ENCODE assay signal across 23 mouse cellular contexts in genomic region chr9:116885617-116886016, GRCm38 (mm10).
A peak's percentile ranks its signal among the peaks of the same experiment; 100 is the strongest.
DNase-seq lines count a peak whose midpoint lies in the region; ATAC-seq and TF ChIP-seq lines count a peak whose summit lies in the region.
"Had no signal": no experiment of that assay in that cellular context is flagged by ENCODE, and none has a peak within 500 bp of the region (broad histone marks: within the 10 kb centered on the region; RNA-seq: fewer than 3 reads in every experiment).

No protein-coding gene starts in this region.

- 54% methylated on average over 5 of the region's 5 CpGs for WGBS in embryonic facial prominence, embryonic 11.5 days
- WGBS in embryonic facial prominence, embryonic 10.5 days: 56% methylated on average over 5 of the region's 5 CpGs
- WGBS in kidney, postnatal 0 days: 44% methylated on average over 5 of the region's 5 CpGs
- 21% methylated on average over 5 of the region's 5 CpGs for WGBS in lung, embryonic 16.5 days
- 45% methylated on average over 5 of the region's 5 CpGs for WGBS in lung, adult 2 months

- DNase-seq in embryonic facial prominence, embryonic 11.5 days (ENCODE audit: low spot score): peak; percentile 39
- no peak for DNase-seq in embryonic facial prominence, embryonic 10.5 days (ENCODE audit: low spot score)
- peak; percentile 24 for DNase-seq in kidney, postnatal 0 days (ENCODE audit: low spot score)
- DNase-seq in kidney, adult 18-20 months: no peak
- DNase-seq in lung, adult 2 months: no peak
- DNase-seq: adrenal gland, adult 8-10 months; adrenal gland, postnatal 25 days; cerebellum, adult 11-12 months; cerebellum, adult 8-10 months; cerebellum, postnatal 10 days; cerebellum, postnatal 36 days; embryo, embryonic 11 days; forebrain, postnatal 0 days; gastrocnemius, adult 2 months; gastrocnemius, postnatal 14 days had no signal

- H3K9me3 ChIP-seq in embryonic facial prominence, embryonic 11.5 days (replicated peaks; ENCODE audit: control insufficient read depth, low read length): no peaks in the 10 kb centered on the region
- H3K9me3 ChIP-seq in embryonic facial prominence, embryonic 10.5 days: 0 out of 2 replicates have a peak, but pooled peaks cover 2% of the 10 kb centered on the region
- no peaks in the 10 kb centered on the region for H3K9me3 ChIP-seq in kidney, postnatal 0 days (replicated peaks; ENCODE audit: low read length)
- peaks cover 3% of the 10 kb centered on the region; the same call in 1 of the 2 replicates for H3K9me3 ChIP-seq in lung, embryonic 16.5 days (ENCODE audit: control insufficient read depth, low read length)
- H3K9me3 ChIP-seq: embryonic facial prominence, embryonic 12.5 days; embryonic facial prominence, embryonic 15.5 days; hindbrain, embryonic 12.5 days; hindbrain, embryonic 15.5 days had no signal

- H3K9ac ChIP-seq in embryonic facial prominence, embryonic 11.5 days (replicated peaks; ENCODE audit: low read length): no peak overlapping the region
- H3K9ac ChIP-seq in kidney, postnatal 0 days (ENCODE audit: low read depth, low read length): no peak overlapping the region
- H3K9ac ChIP-seq in lung, embryonic 16.5 days (ENCODE audit: low read length): no peak overlapping the region
- H3K9ac ChIP-seq: embryonic facial prominence, embryonic 12.5 days; embryonic facial prominence, embryonic 15.5 days; forebrain, postnatal 0 days; hindbrain, embryonic 12.5 days; hindbrain, embryonic 15.5 days had no signal

- H3K4me3 ChIP-seq in embryonic facial prominence, embryonic 11.5 days (ENCODE audit: low read depth, low read length): no peak overlapping the region
- H3K4me3 ChIP-seq in embryonic facial prominence, embryonic 10.5 days: no peak overlapping the region
- no peak overlapping the region for H3K4me3 ChIP-seq in kidney, postnatal 0 days (replicated peaks; ENCODE audit: low read depth, low read length)
- H3K4me3 ChIP-seq in lung, embryonic 16.5 days (ENCODE audit: low read length): no peak overlapping the region
- no peak overlapping the region for H3K4me3 ChIP-seq in lung, adult 2 months (replicated peaks; ENCODE audit: extremely low read depth, low read depth, low read length)
- H3K4me3 ChIP-seq: embryonic facial prominence, embryonic 12.5 days; embryonic facial prominence, embryonic 15.5 days; gastrocnemius, adult 2 months; hindbrain, embryonic 12.5 days; hindbrain, embryonic 15.5 days had no signal

- no peaks in the 10 kb centered on the region for H3K27me3 ChIP-seq in embryonic facial prominence, embryonic 11.5 days (ENCODE audit: control insufficient read depth, insufficient read depth, low read length)
- no peaks in the 10 kb centered on the region for H3K27me3 ChIP-seq in embryonic facial prominence, embryonic 10.5 days (replicated peaks; ENCODE audit: low read depth, poor library complexity, severe bottlenecking)
- no peaks in the 10 kb centered on the region for H3K27me3 ChIP-seq in kidney, postnatal 0 days (ENCODE audit: insufficient read depth, low read length)
- H3K27me3 ChIP-seq in lung, embryonic 16.5 days (ENCODE audit: control insufficient read depth, insufficient read depth, low read depth, low read length): no peaks in the 10 kb centered on the region
- H3K27me3 ChIP-seq: embryonic facial prominence, embryonic 12.5 days; embryonic facial prominence, embryonic 15.5 days; hindbrain, embryonic 12.5 days; hindbrain, embryonic 15.5 days had no signal

- no peak for ATAC-seq in embryonic facial prominence, embryonic 11.5 days (replicated peaks; ENCODE audit: insufficient number of reproducible peaks, low FRiP score, low TSS enrichment, low read depth)
- ATAC-seq in kidney, postnatal 0 days (replicated peaks; ENCODE audit: low FRiP score, low read depth): no peak
- ATAC-seq in lung, embryonic 16.5 days (ENCODE audit: low read depth): peak; percentile 77
- ATAC-seq: activated CD4-positive, CD25-positive, alpha-beta regulatory T cell, adult 4 months; forebrain, embryonic 14.5 days; forebrain, postnatal 0 days had no signal

- H3K27ac ChIP-seq in embryonic facial prominence, embryonic 11.5 days (replicated peaks; ENCODE audit: low read depth, low read length): no peak overlapping the region
- H3K27ac ChIP-seq in embryonic facial prominence, embryonic 10.5 days (replicated peaks): no peak overlapping the region
- H3K27ac ChIP-seq in kidney, postnatal 0 days: no peak overlapping the region
- H3K27ac ChIP-seq in lung, embryonic 16.5 days (ENCODE audit: low read length): peak overlapping the region; percentile 67
- H3K27ac ChIP-seq: embryonic facial prominence, embryonic 12.5 days; embryonic facial prominence, embryonic 15.5 days; gastrocnemius, adult 2 months; hindbrain, embryonic 12.5 days; hindbrain, embryonic 15.5 days had no signal

- no peak for TF ChIP-seq CTCF in kidney, postnatal 0 days (IDR thresholded peaks at IDR 0.05; ENCODE audit: low read depth)
- no peak for TF ChIP-seq CTCF in lung, adult 2 months (IDR thresholded peaks at IDR 0.05; ENCODE audit: insufficient read depth, low read length)

- TF ChIP-seq POLR2A in lung, adult 2 months (IDR thresholded peaks at IDR 0.05; ENCODE audit: borderline replicate concordance, extremely low read depth, low read depth, low read length): no peak

- H3K36me3 ChIP-seq in embryonic facial prominence, embryonic 11.5 days (replicated peaks; ENCODE audit: control insufficient read depth, insufficient read depth, low read depth, low read length): no peaks in the 10 kb centered on the region
- H3K36me3 ChIP-seq in embryonic facial prominence, embryonic 10.5 days (replicated peaks): no peaks in the 10 kb centered on the region
- H3K36me3 ChIP-seq in kidney, postnatal 0 days (ENCODE audit: insufficient read depth, low read length): no peaks in the 10 kb centered on the region
- H3K36me3 ChIP-seq in lung, embryonic 16.5 days (ENCODE audit: control insufficient read depth, insufficient read depth, low read length): 0 out of 2 replicates have a peak, but pooled peaks cover 4% of the 10 kb centered on the region
- H3K36me3 ChIP-seq: embryonic facial prominence, embryonic 12.5 days; embryonic facial prominence, embryonic 15.5 days; hindbrain, embryonic 12.5 days; hindbrain, embryonic 15.5 days had no signal

- H3K4me1 ChIP-seq in embryonic facial prominence, embryonic 11.5 days (ENCODE audit: control insufficient read depth, insufficient read depth, low read length): no peaks in the 10 kb centered on the region
- H3K4me1 ChIP-seq in embryonic facial prominence, embryonic 10.5 days: peaks cover 12% of the 10 kb centered on the region
- H3K4me1 ChIP-seq in kidney, postnatal 0 days (replicated peaks; ENCODE audit: insufficient read depth, low read length): no peaks in the 10 kb centered on the region
- peaks cover 13% of the 10 kb centered on the region for H3K4me1 ChIP-seq in lung, embryonic 16.5 days (replicated peaks; ENCODE audit: control insufficient read depth, insufficient read depth, low read length)
- H3K4me1 ChIP-seq in lung, adult 2 months (ENCODE audit: control insufficient read depth, insufficient read depth, low read length): no peaks in the 10 kb centered on the region
- H3K4me1 ChIP-seq: embryonic facial prominence, embryonic 15.5 days; hindbrain, embryonic 12.5 days; hindbrain, embryonic 15.5 days had no signal

- H3K4me2 ChIP-seq in embryonic facial prominence, embryonic 11.5 days (ENCODE audit: low read depth, low read length): no peak overlapping the region
- no peak overlapping the region for H3K4me2 ChIP-seq in kidney, postnatal 0 days (ENCODE audit: low read length)
- no peak overlapping the region for H3K4me2 ChIP-seq in lung, embryonic 16.5 days (ENCODE audit: low read depth, low read length)
- H3K4me2 ChIP-seq: embryonic facial prominence, embryonic 12.5 days; embryonic facial prominence, embryonic 15.5 days; heart, embryonic 11.5 days; hindbrain, embryonic 12.5 days; hindbrain, embryonic 15.5 days had no signal

Comparison
In these comparisons a context has a peak if more than half of its experiments do, and no peak if none do; other contexts are left out.
1. DNase-seq: peak in embryonic facial prominence, embryonic 11.5 days (single experiment) and kidney, postnatal 0 days (single experiment); none in embryonic facial prominence, embryonic 10.5 days (single experiment), kidney, adult 18-20 months (single experiment) and lung, adult 2 months (single experiment).